Mouse (Mus musculus) midbrain, embryonic 13.5 days (tissue): ENCODE measurements around the gene Stambp. TPM values are rescaled to one million over a fixed set of nuclear protein-coding genes. Genes with fewer than 3 reads are reported as not detected.

Source experiments
- ATAC-seq: fragments of 200-750 bp; cut with Nextera tagmentation; 2 replicates; pipeline ENCODE4 v1.8.0; 2017; ENCODE audit warnings: mild to moderate bottlenecking, moderate TSS enrichment, moderate library complexity
- H3K27ac ChIP-seq: fragments of 300-500 bp; sonication (generic); 2 replicates; pipeline ENCODE4 v1.5.1; 2015; ENCODE audit warnings: inconsistent platforms, mild to moderate bottlenecking, moderate library complexity
- H3K27me3 ChIP-seq: fragments of 300-500 bp; sonication (generic); 2 replicates; pipeline ENCODE4 v1.6.1; 2015; ENCODE audit warnings: mild to moderate bottlenecking, inconsistent platforms
- H3K36me3 ChIP-seq: fragments of 300-500 bp; sonication (generic); 2 replicates; pipeline ENCODE4 v1.6.1; 2015; ENCODE audit warnings: mild to moderate bottlenecking, inconsistent platforms
- H3K4me1 ChIP-seq: fragments of 300-500 bp; sonication (generic); replicated peaks from 2 replicates; pipeline ENCODE4 v1.6.1; 2015; ENCODE audit warnings: inconsistent platforms
- H3K4me2 ChIP-seq: fragments of 300-500 bp; sonication (generic); replicated peaks from 2 replicates; pipeline ENCODE4 v1.6.1; 2015; ENCODE audit warnings: moderate library complexity, mild to moderate bottlenecking, inconsistent platforms
- H3K4me3 ChIP-seq: fragments of 300-500 bp; sonication (generic); replicated peaks from 2 replicates; pipeline ENCODE4 v1.5.1; 2015; ENCODE audit warnings: mild to moderate bottlenecking, inconsistent platforms
- H3K9ac ChIP-seq: fragments of 300-500 bp; sonication (generic); replicated peaks from 2 replicates; pipeline ENCODE4 v1.6.1; 2015; ENCODE audit warnings: mild to moderate bottlenecking, inconsistent platforms
- H3K9me3 ChIP-seq: fragments of 300-500 bp; sonication (generic); 2 replicates; pipeline ENCODE4 v1.6.1; 2016; ENCODE audit warnings: mild to moderate bottlenecking, inconsistent platforms
- WGBS: fragments of 180-500 bp; shearing (Covaris S2); methylation state at CpG from one replicate; pipeline ENCODE4 v1.1.7; 2015; 5-methylcytosine and 5-hydroxymethylcytosine counted together
- polyA plus RNA-seq: library from polyadenylated mRNA; unstranded; fragments of >200 nt; fragmentation: Nextera tagmentation; extraction: Ambion mirVana; gene quantifications from 2 replicates; pipeline ENCODE4 v1.2.1, GENCODE M21; 2015

The Stambp gene
- polyA plus RNA-seq, 1 experiment from 2014 or later = 48.6 TPM

DNA sequence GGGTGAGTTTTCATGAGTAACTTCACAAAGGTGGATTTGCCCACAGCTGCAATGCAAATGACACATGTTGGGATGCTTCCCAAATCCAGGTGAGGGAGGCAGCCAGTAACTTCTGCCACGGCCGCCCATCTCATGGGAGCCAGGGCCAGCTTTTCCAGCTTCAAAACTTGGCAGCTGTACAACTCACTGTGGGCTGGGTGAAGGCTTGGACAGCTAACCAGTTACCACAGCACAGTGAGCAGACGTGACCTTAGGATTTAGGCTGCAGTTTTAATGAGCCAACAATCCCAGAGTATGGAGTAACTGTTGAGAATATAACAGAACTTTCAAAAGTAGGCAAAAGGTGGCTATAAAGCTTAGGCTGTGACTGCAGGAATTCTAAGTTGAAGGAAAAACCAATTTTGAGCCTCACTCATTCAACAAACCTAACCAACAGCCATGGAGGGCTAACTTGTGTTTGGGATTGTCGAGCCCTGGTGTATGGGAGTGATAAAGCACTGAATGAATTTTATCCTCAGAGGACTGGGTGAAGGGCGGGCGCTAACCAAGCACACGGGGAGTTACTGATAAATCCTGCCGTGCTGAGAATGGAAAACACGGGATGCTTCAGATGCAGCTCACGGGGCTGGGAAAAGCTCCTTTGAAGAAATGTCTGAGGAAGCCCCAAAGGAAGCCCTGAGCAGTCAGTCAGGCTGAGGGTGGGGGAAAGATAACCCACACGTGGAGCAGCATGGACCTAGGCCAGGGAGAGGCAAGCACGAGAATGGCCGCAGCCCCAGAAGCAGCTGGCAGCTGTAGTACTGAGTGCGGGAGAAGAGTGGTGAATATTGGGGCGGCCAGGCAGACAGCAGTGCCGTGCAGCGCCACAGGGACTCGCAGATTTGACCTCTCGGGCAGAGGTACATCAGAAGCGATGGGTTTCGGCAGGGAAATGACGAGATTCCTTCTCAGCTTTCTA lies 75.5 kb downstream of the Stambp start:
- Histone ChIP-seq H3K36me3 (peaks cover 48% of the 10 kb centered on the region), H3K27me3 (no peaks in the 10 kb centered on the region), H3K4me1 (no peaks in the 10 kb centered on the region), H3K4me2 (no peak overlapping the region), H3K9me3 (no peaks in the 10 kb centered on the region), H3K27ac (no peak overlapping the region), H3K9ac (no peak overlapping the region), H3K4me3 (no peak overlapping the region)
- ATAC-seq = no peak
- WGBS = 87% methylated on average over 22 of the region's 22 CpGs

DNA sequence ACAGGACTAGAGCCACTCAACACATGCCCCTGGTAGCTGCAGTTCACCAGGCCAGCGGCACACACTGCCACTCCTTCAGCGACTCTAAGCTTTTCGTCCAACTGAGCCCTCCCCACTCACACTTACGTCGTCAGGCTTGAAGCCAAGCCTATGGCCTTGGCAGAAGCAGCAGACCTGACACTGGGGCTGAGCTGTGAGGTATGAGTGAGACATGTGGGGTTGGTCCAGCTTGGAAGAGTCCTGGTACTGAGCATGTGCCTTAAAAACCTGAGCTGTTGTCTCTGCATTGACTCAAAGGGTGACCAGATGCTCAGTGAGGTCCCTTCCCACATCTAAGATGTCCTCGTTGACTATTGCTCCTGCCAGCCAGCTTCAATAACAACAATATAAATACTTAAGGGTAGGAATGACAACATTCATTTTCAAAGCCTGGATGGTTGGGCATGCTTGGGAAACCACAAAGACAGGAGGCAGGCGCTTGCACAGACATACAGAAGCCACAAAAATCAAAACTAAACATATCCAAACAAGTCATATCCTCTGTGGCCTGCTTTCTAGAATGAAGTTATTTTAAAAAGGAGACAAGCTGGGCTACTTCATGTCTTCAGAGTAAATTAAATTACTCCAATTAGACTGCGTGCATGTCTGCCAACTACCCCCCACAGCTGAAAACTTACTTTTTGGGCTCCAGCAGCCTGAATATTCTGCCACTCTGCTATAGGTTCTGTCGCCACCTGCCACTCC lies 76.3 kb downstream of the Stambp start:
- 90% methylated on average over 9 of the region's 9 CpGs for WGBS
- H3K36me3 ChIP-seq = peaks cover 53% of the 10 kb centered on the region
- no peaks in the 10 kb centered on the region for H3K27me3 ChIP-seq
- no peak overlapping the region for H3K9ac ChIP-seq
- no peaks in the 10 kb centered on the region for H3K4me1 ChIP-seq
- no peaks in the 10 kb centered on the region for H3K9me3 ChIP-seq
- no peak overlapping the region for H3K4me3 ChIP-seq
- no peak for ATAC-seq
- no peak overlapping the region for H3K4me2 ChIP-seq
- no peak overlapping the region for H3K27ac ChIP-seq

Other genes starting within 250 kb of the Stambp start
- 26.5 and 26.6 TPM in 2 replicates for gene Mthfd2, start 246.8 kb downstream of the Stambp start, polyA plus RNA-seq
- 30.7 and 31.8 TPM in 2 replicates for gene Mob1a, start 246.7 kb downstream of the Stambp start, polyA plus RNA-seq
- 69.0 and 71.7 TPM in 2 replicates for gene Bola3, start 223.6 kb downstream of the Stambp start, polyA plus RNA-seq
- gene Tet3, start 113.6 kb downstream of the Stambp start, polyA plus RNA-seq = 68.1 and 72.4 TPM in 2 replicates
- gene Dguok, start 65.8 kb downstream of the Stambp start, polyA plus RNA-seq = 63.7 and 71.9 TPM in 2 replicates
- 1.5 and 2.1 TPM in 2 replicates for gene Actg2, start 36.5 kb downstream of the Stambp start, polyA plus RNA-seq
- gene Clec4f, start 83.5 kb upstream of the Stambp start, polyA plus RNA-seq = not detected in 2 replicates
- not detected in 2 replicates for gene Cd207, start 105.1 kb upstream of the Stambp start, polyA plus RNA-seq
- gene Vax2, start 138.5 kb upstream of the Stambp start, polyA plus RNA-seq = 0.32 and 0.46 TPM in 2 replicates
- gene Atp6v1b1, start 170.3 kb upstream of the Stambp start, polyA plus RNA-seq = not detected in 2 replicates
- gene Ankrd53, start 189.9 kb upstream of the Stambp start, polyA plus RNA-seq = 0.17 and 0.21 TPM in 2 replicates
- gene Tex261, start 203.1 kb upstream of the Stambp start, polyA plus RNA-seq = 61.7 and 64.4 TPM in 2 replicates
- 85.3 and 88.1 TPM in 2 replicates for gene Nagk, start 222.3 kb upstream of the Stambp start, polyA plus RNA-seq